Mouse (Mus musculus): ENCODE measurements at regions not wholly inside any gene's neighbourhood (a gene's known extent, or its start where the extent isn't known, plus 50 kb on each side); places are given as distances from the start of the nearest gene placed in this dataset.

DNA sequence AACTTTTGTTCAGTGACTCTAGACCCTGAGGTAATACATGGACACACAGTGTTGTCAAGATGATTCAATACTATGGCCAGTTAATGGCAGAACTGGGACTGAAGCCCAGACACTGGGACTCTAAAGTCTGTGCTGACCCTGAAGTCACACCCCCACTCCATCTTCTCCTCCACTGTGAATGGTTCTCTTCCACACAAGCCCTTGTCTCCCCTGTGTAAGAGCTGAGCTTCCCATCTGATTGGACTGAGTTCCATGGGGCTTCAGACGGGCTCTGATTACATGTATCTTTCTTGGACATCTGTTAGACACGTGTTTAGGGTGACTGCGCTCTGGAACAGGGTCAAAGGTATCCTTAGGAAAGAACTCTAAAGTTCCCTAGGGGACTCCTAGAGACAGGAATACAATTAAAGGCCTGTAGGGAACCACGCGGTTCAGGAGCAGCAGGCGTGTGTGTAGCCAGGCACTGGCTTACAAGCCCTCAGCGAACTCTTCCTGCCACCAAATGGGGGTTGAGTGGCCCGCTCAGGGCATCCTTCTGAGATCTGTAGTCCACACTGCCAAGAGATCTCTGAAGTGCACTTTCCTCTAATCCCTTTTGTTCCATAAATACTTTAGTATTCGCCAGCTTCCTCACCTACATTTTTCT, 87.4 kb downstream of the Gm10604 start:
- H3K27ac ChIP-seq, result no peak overlapping the region
- H3K9me3 ChIP-seq (ENCODE audit: control insufficient read depth, low read length), result no peaks in the 10 kb centered on the region
- ATAC-seq (ENCODE audit: insufficient read depth) (peak; percentile 53), DNase-seq (ENCODE audit: low read depth in 3 of 3, low spot score in 3 of 3) (peak in 1 of 3 experiments; percentile 7)
- TF ChIP-seq CTCF (IDR thresholded peaks at IDR 0.05; ENCODE audit: low read depth) (no peak), EP300 (IDR thresholded peaks at IDR 0.05; ENCODE audit: low read depth) (no peak)
- H3K27me3 ChIP-seq (ENCODE audit: control insufficient read depth, insufficient read depth, low read length), result no peaks in the 10 kb centered on the region
- WGBS (ENCODE audit: insufficient replicate concordance), result 65% methylated on average over 9 of the region's 9 CpGs
- H3K9ac ChIP-seq (replicated peaks), result no peak overlapping the region
- no peaks in the 10 kb centered on the region for H3K36me3 ChIP-seq (replicated peaks; ENCODE audit: control insufficient read depth, insufficient read depth, low read depth)
- no peak overlapping the region for H3K4me2 ChIP-seq (ENCODE audit: low read depth)
- H3K4me1 ChIP-seq (replicated peaks; ENCODE audit: control insufficient read depth in 2 of 2, insufficient read depth in 2 of 2, low read length in 1 of 2), result 0 out of 4 replicates have a peak, but pooled peaks cover 0 to 4% of the 10 kb centered on the region in 2 experiments
- H3K4me3 ChIP-seq (ENCODE audit: insufficient read depth in 1 of 2, low read depth in 2 of 2, low read length in 2 of 2), result no peak overlapping the region

DNA sequence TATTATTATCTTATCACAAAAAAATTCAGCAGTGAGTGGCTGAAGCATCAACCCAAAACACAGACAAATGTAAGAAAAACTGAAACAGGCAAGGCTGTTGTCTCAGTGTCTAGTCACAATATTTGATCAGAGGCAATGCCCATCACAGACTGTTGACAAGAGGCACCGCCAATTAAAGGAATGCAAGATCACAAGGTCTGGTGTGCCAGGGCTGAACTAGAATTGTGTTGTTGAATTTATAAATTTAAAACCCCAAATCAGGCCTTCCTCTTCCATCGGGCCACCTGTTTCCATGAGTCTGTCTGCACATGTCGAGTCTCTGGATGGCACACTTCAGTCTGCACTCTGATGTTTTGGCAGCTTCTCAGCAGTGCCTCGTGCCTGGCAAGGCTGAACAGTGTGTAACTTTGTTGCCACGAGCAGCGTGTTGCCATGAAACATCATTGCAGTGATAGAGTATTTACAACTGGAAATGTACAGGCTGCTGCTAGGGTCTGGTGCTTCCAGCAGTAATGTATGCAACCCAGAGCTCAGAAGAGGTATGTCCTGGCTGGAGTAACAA, 91.9 kb downstream of the Gm10604 start:
- H3K9me3 ChIP-seq (ENCODE audit: control insufficient read depth, low read length), result no peaks in the 10 kb centered on the region
- DNase-seq (ENCODE audit: low read depth in 3 of 3, low spot score in 3 of 3) (no peak), ATAC-seq (ENCODE audit: insufficient read depth) (no peak)
- 62% methylated on average over 6 of the region's 6 CpGs for WGBS (ENCODE audit: insufficient replicate concordance)
- no peak overlapping the region for H3K4me3 ChIP-seq (ENCODE audit: insufficient read depth in 1 of 2, low read depth in 2 of 2, low read length in 2 of 2)
- H3K9ac ChIP-seq (replicated peaks), result no peak overlapping the region
- H3K4me1 ChIP-seq (replicated peaks; ENCODE audit: control insufficient read depth in 2 of 2, insufficient read depth in 2 of 2, low read length in 1 of 2), result 0 out of 4 replicates have a peak, but pooled peaks cover 0 to 5% of the 10 kb centered on the region in 2 experiments
- no peak overlapping the region for H3K27ac ChIP-seq
- TF ChIP-seq CTCF (IDR thresholded peaks at IDR 0.05; ENCODE audit: low read depth), result no peak
- TF ChIP-seq EP300 (IDR thresholded peaks at IDR 0.05; ENCODE audit: low read depth), result no peak
- no peak overlapping the region for H3K4me2 ChIP-seq (ENCODE audit: low read depth)
- H3K36me3 ChIP-seq (replicated peaks; ENCODE audit: control insufficient read depth, insufficient read depth, low read depth), result no peaks in the 10 kb centered on the region
- no peaks in the 10 kb centered on the region for H3K27me3 ChIP-seq (ENCODE audit: control insufficient read depth, insufficient read depth, low read length)

DNA sequence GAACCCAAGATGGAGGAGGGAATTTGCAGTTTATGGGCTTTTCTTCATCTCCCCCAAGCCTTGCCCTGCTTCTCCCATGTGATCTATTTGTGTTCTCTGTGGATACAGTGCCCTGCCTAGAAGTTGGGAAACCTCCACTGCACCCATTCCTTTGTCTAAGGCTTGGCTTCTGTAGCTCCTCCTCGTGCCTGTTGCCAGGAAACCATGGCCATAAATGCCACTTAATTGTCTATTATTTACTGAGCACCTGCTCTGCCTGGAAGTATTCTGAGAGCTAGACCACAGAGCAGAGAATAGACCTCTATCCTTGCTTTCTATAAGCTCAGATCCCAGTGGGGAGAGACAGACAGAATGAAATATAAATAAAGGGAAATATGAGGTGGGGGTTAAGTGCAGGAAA, 93.7 kb downstream of the Gm10604 start:
- Histone ChIP-seq H3K4me3 (ENCODE audit: insufficient read depth in 1 of 2, low read depth in 2 of 2, low read length in 2 of 2) (no peak overlapping the region), H3K27ac (no peak overlapping the region), H3K9ac (replicated peaks) (no peak overlapping the region), H3K36me3 (replicated peaks; ENCODE audit: control insufficient read depth, insufficient read depth, low read depth) (no peaks in the 10 kb centered on the region), H3K4me2 (ENCODE audit: low read depth) (no peak overlapping the region), H3K27me3 (ENCODE audit: control insufficient read depth, insufficient read depth, low read length) (no peaks in the 10 kb centered on the region), H3K4me1 (replicated peaks; ENCODE audit: control insufficient read depth in 2 of 2, insufficient read depth in 2 of 2, low read length in 1 of 2) (0 out of 4 replicates have a peak, but pooled peaks cover 0 to 5% of the 10 kb centered on the region in 2 experiments), H3K9me3 (ENCODE audit: control insufficient read depth, low read length) (no peaks in the 10 kb centered on the region)
- TF ChIP-seq EP300 (IDR thresholded peaks at IDR 0.05; ENCODE audit: low read depth) (no peak), CTCF (IDR thresholded peaks at IDR 0.05; ENCODE audit: low read depth) (no peak)
- 27% methylated on average over 1 of the region's 1 CpGs for WGBS (ENCODE audit: insufficient replicate concordance)
- ATAC-seq (ENCODE audit: insufficient read depth), result no peak
- no peak for DNase-seq (ENCODE audit: low read depth in 3 of 3, low spot score in 3 of 3)

DNA sequence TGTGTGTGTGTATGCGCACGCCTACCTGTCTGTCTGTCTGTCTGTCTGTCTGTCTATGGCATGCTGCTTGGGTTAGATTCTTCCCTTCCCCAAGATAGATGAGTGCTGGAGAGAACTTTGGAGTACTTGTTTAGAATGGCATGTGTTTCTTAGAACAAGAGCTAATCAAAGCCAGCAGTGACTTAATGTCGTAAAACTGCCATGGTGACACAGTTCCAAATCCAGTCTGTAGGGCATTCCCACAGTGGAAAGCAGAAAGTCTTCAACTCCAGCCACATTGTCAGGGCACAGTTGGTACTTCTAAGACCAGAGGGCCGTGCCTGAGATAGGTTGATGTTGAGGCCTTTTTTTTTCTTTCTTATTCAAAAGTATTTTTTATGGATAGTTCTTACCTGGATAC, 95.6 kb downstream of the Gm10604 start:
- WGBS (ENCODE audit: insufficient replicate concordance), result 75% methylated on average over 4 of the region's 4 CpGs
- Histone ChIP-seq H3K4me3 (ENCODE audit: insufficient read depth in 1 of 2, low read depth in 2 of 2, low read length in 2 of 2) (no peak overlapping the region), H3K36me3 (replicated peaks; ENCODE audit: control insufficient read depth, insufficient read depth, low read depth) (no peaks in the 10 kb centered on the region)

DNA sequence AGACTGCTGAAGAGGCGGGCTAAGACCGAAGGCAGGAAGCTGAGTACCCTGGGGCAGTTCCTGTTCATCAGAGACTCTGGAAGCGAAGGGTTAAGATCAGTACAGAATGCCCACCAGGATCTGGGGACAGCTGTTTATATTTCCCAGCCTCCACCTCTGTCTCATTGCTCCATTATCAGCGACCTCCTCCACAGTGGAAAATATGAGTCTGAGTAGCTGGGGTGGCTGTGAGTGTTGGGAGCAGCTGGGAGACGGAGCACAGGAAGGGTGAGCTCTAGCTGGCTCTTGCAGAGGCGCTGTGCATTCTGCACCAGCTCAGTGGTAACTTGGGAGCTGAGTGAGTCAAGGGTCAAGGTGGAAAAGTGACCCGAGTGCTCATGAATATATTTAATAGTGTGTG, 96.2 kb downstream of the Gm10604 start:
- DNase-seq (ENCODE audit: low read depth in 3 of 3, low spot score in 3 of 3) (no peak), ATAC-seq (ENCODE audit: insufficient read depth) (no peak)
- Histone ChIP-seq H3K9ac (replicated peaks) (no peak overlapping the region), H3K36me3 (replicated peaks; ENCODE audit: control insufficient read depth, insufficient read depth, low read depth) (no peaks in the 10 kb centered on the region), H3K4me2 (ENCODE audit: low read depth) (no peak overlapping the region), H3K4me3 (ENCODE audit: insufficient read depth in 1 of 2, low read depth in 2 of 2, low read length in 2 of 2) (no peak overlapping the region), H3K27me3 (ENCODE audit: control insufficient read depth, insufficient read depth, low read length) (no peaks in the 10 kb centered on the region), H3K4me1 (replicated peaks; ENCODE audit: control insufficient read depth in 2 of 2, insufficient read depth in 2 of 2, low read length in 1 of 2) (0 out of 4 replicates have a peak, but pooled peaks cover 0 to 3% of the 10 kb centered on the region in 2 experiments), H3K27ac (no peak overlapping the region), H3K9me3 (ENCODE audit: control insufficient read depth, low read length) (no peaks in the 10 kb centered on the region)
- 27% methylated on average over 7 of the region's 7 CpGs for WGBS (ENCODE audit: insufficient replicate concordance)
- no peak for TF ChIP-seq CTCF (IDR thresholded peaks at IDR 0.05; ENCODE audit: low read depth)
- TF ChIP-seq EP300 (IDR thresholded peaks at IDR 0.05; ENCODE audit: low read depth), result no peak

More for the DNA sequence above, 95.6 kb downstream of the Gm10604 start:
- Histone ChIP-seq H3K27me3 (ENCODE audit: control insufficient read depth, insufficient read depth, low read length) (no peaks in the 10 kb centered on the region), H3K4me1 (replicated peaks; ENCODE audit: control insufficient read depth in 2 of 2, insufficient read depth in 2 of 2, low read length in 1 of 2) (0 out of 4 replicates have a peak, but pooled peaks cover 0 to 3% of the 10 kb centered on the region in 2 experiments), H3K9ac (replicated peaks) (no peak overlapping the region), H3K27ac (no peak overlapping the region), H3K4me2 (ENCODE audit: low read depth) (no peak overlapping the region), H3K9me3 (ENCODE audit: control insufficient read depth, low read length) (no peaks in the 10 kb centered on the region)
- TF ChIP-seq CTCF (IDR thresholded peaks at IDR 0.05; ENCODE audit: low read depth) (no peak), EP300 (IDR thresholded peaks at IDR 0.05; ENCODE audit: low read depth) (no peak)
- DNase-seq (ENCODE audit: low read depth in 3 of 3, low spot score in 3 of 3), result no peak
- no peak for ATAC-seq (ENCODE audit: insufficient read depth)
